Mouse (Mus musculus) embryonic fibroblast, embryonic 13.5 days (primary cell): Measurements from ENCODE around the gene Rnf145.

Experiments
- CTCF ChIP-seq: IDR thresholded peaks from 2 replicates; pipeline ENCODE4 v1.5.1; 2011; ENCODE audit warnings: mild to moderate bottlenecking, control low read depth, low read length, moderate library complexity, borderline replicate concordance; ENCODE audit not compliant: insufficient read depth
- POLR2A ChIP-seq: IDR thresholded peaks from 2 replicates; pipeline ENCODE4 v1.6.1; 2011; ENCODE audit warnings: low read depth, mild to moderate bottlenecking, control low read depth, low read length, moderate library complexity

GRCm38 (mm10) chr11:44543593-44543992 lies 24.8 kb downstream of the Rnf145 start:
- TF ChIP-seq CTCF (no peak), POLR2A (no peak)
